Mouse (Mus musculus) frontal cortex, postnatal 14 days (tissue): ENCODE results near the gene Gm3435.
A peak's percentile ranks its signal among the peaks of the same experiment; 100 is the strongest.
"Not testable (repeated sequence)": the region's sequence is repeated elsewhere in the genome, so short reads cannot be mapped to it uniquely, and the experiment has no call there.

Experiments used
- DNase-seq, 2 experiments: peaks; one replicate each; pipeline ENCODE4 v3.0.0; 2022; ENCODE audit warnings: low spot score in 2 of 2

Gm3435 gene

DNA sequence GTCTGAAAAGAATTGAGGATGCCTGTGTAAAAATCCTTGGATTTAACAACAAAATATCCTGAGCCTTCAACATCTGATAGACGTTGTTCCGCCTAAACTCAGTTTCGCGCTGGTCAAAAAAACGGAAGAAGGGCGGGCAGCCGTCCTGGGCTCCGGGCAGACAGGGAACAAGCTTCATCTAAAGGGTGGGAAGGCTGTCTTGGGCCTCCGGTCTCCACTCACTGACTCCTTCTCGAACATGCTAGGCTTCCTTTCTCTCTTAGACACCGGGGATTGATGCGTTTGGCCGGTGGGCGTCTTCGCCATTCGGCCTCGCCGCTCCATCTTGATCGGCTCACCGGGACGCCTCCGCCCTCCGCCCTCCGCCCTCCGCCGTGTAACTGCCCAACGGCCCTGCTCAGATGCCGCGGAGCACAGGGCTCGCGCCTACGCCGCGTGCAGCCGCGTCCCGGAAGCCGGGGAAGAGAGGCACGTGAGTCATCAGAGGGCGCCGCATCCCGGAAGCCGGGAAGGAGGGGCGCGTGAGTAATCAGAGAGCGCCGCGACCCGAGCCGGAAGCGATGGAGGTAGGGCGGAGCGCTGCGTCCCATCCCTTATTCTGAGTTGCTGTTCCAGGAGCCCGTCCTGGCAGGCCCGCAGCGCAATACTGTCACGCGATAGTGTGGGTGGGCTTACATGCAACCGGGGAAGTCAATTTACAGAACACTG lies at the start of gene Gm3435:
Gene Gm3435, plus strand, starts transcription at position 471 of the 708 bp plus-strand sequence.
- not testable (repeated sequence) for DNase-seq

DNA sequence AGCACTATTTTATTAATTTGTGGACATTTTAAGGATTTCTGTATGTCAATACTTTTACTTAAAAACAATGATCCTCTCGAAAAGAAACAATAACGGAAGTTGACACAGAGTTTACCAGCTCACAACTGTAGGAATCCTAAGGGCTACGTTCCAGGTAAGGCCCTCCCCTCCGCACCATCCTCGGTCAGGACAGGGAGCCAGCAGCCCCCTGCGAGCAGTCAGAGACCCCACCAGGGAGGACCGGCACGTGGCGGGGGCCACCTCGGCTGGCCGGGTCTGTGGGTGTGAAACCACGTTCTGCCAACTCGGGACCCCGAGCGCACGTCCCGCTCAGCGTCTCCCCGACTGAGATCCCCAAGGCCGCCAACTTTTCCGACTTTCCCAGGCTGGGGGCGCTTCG lies 49.5 kb upstream of the Gm3435 start:
- no peak for DNase-seq

- peak in 1 of 2 experiments; percentile 24 for DNase-seq
These were observed 48.9 kb upstream of the Gm3435 start, which contains the start of gene Phf10 for GRCm38 (mm10) chr17:14960951-14961556. Gene Phf10, minus strand, starts transcription at chr17:14961273.

DNA sequence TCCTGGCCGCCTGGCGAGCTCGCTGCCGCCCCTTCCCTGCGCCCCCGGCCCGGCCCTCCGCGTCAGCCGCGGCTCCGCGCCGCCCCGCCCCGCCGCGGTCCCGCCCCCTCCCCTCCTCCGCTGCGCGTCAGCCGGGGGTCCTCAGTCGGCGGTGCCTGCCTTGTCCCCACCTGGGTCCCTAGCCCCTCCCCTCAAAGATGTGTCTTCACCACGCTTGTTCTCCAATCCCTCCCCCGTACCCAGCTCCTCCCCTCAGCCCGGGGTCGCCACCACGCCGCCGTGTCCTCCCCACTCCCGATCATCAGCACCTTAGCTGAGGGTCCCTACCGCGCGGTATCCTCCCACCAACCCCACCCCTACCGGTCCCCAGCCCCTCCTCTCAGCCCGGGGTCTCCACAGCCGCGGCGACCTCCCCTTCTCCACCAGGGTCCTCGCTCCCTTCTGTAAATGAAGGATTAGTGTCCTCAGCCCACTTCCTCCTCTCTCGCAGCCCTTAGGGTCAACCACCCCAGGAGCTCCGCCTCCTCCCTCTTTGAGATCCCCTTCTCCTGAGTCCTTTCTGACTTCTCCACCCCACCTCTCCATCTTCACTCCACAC lies 48.3 kb upstream of the Gm3435 start:
- not testable (repeated sequence) for DNase-seq

DNA sequence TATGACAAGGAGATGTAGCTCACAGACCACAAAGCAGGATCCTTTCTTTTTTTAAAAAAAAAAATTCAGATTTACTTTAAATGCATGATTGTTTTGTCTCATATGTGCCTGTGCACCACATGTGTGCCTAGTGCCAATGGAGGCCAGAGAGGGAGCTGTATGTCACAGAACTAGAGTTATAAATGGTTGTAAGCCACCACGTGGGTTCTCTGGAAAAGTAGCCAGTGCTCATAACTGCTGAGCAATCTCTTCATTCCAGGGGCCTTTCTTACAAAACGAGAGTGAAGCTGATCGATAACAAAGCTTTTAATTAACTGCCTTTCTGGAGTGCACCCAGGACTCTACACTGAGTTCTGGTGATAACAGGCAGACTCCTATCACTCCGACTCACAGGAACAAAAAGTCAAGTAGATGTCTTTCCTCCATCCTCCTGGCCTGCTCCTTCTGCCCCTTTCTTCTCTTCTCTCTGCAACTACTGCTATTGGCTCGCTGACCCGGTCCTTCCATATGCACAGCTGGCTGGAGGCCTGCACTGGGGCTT lies 41.5 kb upstream of the Gm3435 start:
- not testable (repeated sequence) for DNase-seq

DNA sequence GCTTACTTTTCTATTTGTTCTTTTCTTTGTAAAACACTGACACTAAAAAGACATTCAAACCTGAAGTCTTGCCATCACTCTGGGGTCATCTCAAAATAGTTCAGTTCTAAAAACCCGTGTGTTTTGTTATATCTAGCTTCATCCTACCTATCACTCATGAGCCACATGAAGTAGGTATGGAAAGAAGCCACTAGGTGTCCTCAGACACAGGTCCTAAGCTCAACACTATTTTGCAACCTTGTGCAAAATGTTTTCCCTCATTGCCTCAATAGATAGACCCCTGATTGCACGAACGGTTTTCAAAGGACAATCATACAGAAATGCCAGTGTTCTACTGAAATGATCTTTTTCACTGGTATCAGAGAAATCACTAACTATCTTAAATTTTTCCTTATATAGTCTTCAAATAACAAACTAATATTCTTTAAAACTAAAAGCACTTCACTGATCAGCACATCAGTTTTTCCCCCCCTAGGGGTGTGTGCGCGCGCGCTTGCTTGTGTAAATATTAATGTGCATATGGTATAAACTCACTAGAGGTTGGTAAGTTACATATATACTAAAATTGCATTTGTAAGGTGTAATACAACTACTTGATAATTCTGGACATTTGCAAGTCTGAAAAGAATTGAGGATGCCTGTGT lies 32.1 kb upstream of the Gm3435 start:
- DNase-seq, result not testable (repeated sequence)

DNA sequence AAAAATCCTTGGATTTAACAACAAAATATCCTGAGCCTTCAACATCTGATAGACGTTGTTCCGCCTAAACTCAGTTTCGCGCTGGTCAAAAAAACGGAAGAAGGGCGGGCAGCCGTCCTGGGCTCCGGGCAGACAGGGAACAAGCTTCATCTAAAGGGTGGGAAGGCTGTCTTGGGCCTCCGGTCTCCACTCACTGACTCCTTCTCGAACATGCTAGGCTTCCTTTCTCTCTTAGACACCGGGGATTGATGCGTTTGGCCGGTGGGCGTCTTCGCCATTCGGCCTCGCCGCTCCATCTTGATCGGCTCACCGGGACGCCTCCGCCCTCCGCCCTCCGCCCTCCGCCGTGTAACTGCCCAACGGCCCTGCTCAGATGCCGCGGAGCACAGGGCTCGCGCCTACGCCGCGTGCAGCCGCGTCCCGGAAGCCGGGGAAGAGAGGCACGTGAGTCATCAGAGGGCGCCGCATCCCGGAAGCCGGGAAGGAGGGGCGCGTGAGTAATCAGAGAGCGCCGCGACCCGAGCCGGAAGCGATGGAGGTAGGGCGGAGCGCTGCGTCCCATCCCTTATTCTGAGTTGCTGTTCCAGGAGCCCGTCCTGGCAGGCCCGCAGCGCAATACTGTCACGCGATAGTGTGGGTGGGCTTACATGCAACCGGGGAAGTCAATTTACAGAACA lies 31.5 kb upstream of the Gm3435 start, which contains the start of the genes 9030025P20Rik and Gm3417:
Gene 9030025P20Rik, plus strand, starts transcription at position 107 of the 677 bp plus-strand sequence.
Gene Gm3417, minus strand, starts transcription at position 429 of the 677 bp plus-strand sequence.
- not testable (repeated sequence) for DNase-seq

GRCm38 (mm10) chr17:14990116-14990702 lies 19.8 kb upstream of the Gm3435 start:
- DNase-seq, result peak in 1 of 2 experiments; percentile 3

GRCm38 (mm10) chr17:14992522-14993138 lies 17.3 kb upstream of the Gm3435 start:
- DNase-seq, result not testable (repeated sequence)

- DNase-seq, result not testable (repeated sequence)
These were observed 16.7 kb upstream of the Gm3435 start for GRCm38 (mm10) chr17:14993139-14993832.

DNA sequence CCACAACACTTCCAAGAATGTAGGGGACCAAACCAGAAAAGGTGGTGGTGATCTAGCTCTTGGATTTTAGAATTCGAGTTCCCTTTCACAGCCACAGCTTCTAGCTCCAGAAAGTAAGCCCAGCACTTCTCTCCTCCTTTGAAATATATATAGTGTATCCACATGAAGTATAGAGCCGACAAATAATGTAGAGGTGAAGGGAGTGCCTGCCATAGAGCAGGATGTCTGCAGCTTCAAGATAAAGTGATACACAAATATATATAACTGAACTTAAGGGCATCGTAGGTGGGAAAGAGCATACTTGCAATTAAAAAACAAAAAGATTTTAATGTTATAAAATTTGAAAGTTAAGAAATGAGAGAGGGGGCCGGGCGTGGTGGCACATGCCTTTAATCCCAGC lies 15.8 kb upstream of the Gm3435 start:
- not testable (repeated sequence) for DNase-seq

GRCm38 (mm10) chr17:15000047-15000446 lies 9.9 kb upstream of the Gm3435 start:
- not testable (repeated sequence) for DNase-seq

- not testable (repeated sequence) for DNase-seq
These were observed 888 bp upstream of the Gm3435 start for GRCm38 (mm10) chr17:15009088-15009487.

DNA sequence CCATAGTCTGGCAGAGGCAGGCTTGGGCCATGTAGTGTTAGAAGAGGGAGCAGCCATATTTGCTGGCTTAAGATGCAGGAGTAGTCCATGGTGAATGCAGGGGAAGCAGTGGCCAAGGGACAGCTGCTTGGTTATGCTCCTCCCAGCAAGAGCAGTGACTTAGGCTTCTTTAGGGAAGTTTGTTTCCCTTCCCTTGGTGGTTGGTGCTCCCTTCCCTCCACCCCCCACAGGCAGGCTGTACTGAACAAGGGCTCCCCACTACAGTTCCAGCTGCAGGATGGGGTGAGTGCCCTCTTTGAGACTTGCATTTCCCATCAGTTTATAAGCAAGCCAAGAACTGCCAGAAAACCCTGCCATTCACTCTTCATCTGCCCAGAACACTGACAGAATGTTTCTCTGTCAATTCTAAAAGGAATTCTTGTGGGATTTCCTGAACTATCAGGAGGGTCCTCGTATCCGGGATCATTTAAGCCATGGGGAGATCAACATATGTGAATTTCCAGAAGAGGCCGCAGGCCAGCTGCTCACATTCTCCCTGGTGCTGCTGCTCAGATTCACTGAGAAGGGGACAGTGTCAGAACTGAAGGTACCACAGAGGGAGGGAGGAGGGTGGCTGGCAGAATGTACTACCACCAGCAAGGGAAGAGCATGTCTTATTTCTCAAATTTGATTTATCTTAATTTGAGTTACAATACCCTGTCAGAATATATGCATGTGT lies 11.7 kb downstream of the Gm3435 start:
- peak; percentile 5 to 31 for DNase-seq

- DNase-seq, result not testable (repeated sequence)
These were observed 14.0 kb downstream of the Gm3435 start for GRCm38 (mm10) chr17:15023878-15024492.

DNA sequence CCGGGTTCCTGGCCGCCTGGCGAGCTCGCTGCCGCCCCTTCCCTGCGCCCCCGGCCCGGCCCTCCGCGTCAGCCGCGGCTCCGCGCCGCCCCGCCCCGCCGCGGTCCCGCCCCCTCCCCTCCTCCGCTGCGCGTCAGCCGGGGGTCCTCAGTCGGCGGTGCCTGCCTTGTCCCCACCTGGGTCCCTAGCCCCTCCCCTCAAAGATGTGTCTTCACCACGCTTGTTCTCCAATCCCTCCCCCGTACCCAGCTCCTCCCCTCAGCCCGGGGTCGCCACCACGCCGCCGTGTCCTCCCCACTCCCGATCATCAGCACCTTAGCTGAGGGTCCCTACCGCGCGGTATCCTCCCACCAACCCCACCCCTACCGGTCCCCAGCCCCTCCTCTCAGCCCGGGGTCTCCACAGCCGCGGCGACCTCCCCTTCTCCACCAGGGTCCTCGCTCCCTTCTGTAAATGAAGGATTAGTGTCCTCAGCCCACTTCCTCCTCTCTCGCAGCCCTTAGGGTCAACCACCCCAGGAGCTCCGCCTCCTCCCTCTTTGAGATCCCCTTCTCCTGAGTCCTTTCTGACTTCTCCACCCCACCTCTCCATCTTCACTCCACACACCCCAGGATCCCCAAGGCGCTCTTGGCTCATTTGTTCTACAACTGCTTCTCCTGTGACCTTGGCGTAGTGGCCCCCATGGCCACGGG lies 14.7 kb downstream of the Gm3435 start:
- DNase-seq, result not testable (repeated sequence)

GRCm38 (mm10) chr17:15025513-15025912 lies 15.5 kb downstream of the Gm3435 start:
- not testable (repeated sequence) for DNase-seq

GRCm38 (mm10) chr17:15031414-15031813 lies 21.4 kb downstream of the Gm3435 start:
- DNase-seq, result not testable (repeated sequence)
